Mouse (Mus musculus): ENCODE measurements around the gene Mtm1.
A peak's percentile ranks its signal among the peaks of the same experiment; 100 is the strongest.
"Not testable (repeated sequence)": the region's sequence is repeated elsewhere in the genome, so short reads cannot be mapped to it uniquely, and the experiment has no call there.

Gene Mtm1

GRCm38 (mm10) chrX:71285473-71285872 lies 74.9 kb downstream of the Mtm1 start:
- DNase-seq (ENCODE audit: low read depth, low spot score), result no peak

GRCm38 (mm10) chrX:71287088-71287487 lies 76.5 kb downstream of the Mtm1 start:
- no peak for DNase-seq (ENCODE audit: low read depth, low spot score)

GRCm38 (mm10) chrX:71294191-71294590 lies 83.6 kb downstream of the Mtm1 start:
- DNase-seq (ENCODE audit: low read depth, low spot score), result peak; percentile 44

- DNase-seq (ENCODE audit: low read depth, low spot score), result no peak
Observed at GRCm38 (mm10) chrX:71296005-71296404, 85.4 kb downstream of the Mtm1 start.

- no peak for DNase-seq (ENCODE audit: low read depth, low spot score)
Observed at GRCm38 (mm10) chrX:71302148-71302547, 91.6 kb downstream of the Mtm1 start.

- DNase-seq (ENCODE audit: low read depth, low spot score), result no peak
Observed at GRCm38 (mm10) chrX:71311229-71311628, 100.7 kb downstream of the Mtm1 start.

- peak; percentile 43 for DNase-seq (ENCODE audit: low read depth, low spot score)
Observed at GRCm38 (mm10) chrX:71314380-71314779, 103.8 kb downstream of the Mtm1 start.

- no peak for DNase-seq (ENCODE audit: low read depth, low spot score)
Observed at GRCm38 (mm10) chrX:71352033-71352432, 141.5 kb downstream of the Mtm1 start.

- no peak for DNase-seq (ENCODE audit: low read depth, low spot score)
Observed at GRCm38 (mm10) chrX:71355331-71355730, 144.8 kb downstream of the Mtm1 start.

GRCm38 (mm10) chrX:71361793-71362192 lies 151.2 kb downstream of the Mtm1 start:
- not testable (repeated sequence) for DNase-seq (ENCODE audit: low read depth, low spot score)

GRCm38 (mm10) chrX:71364062-71364461 lies 153.5 kb downstream of the Mtm1 start:
- peak; percentile 46 for DNase-seq (ENCODE audit: low read depth, low spot score)

GRCm38 (mm10) chrX:71364554-71364991 lies 154.0 kb downstream of the Mtm1 start, which contains the start of gene Mtmr1:
TSS of gene Mtmr1 (plus strand) at chrX:71364760.
- peak; percentile 22 for DNase-seq (ENCODE audit: low read depth, low spot score)

GRCm38 (mm10) chrX:71365011-71365410 lies 154.4 kb downstream of the Mtm1 start:
- DNase-seq (ENCODE audit: low read depth, low spot score), result peak; percentile 5
